Mouse (Mus musculus): ENCODE data around the gene Hist1h2ai.
"Not testable (repeated sequence)": the region's sequence is repeated elsewhere in the genome, so short reads cannot be mapped to it uniquely, and the experiment has no call there.

Hist1h2ai gene

GRCm38 (mm10) chr13:21749387-21750158, 33.4 kb downstream of the Hist1h2ai start:
- no peak for TF ChIP-seq POU5F1 (IDR thresholded peaks at IDR 0.05; ENCODE audit: borderline replicate concordance, low read length)
- TF ChIP-seq NANOG (IDR thresholded peaks at IDR 0.05; ENCODE audit: borderline replicate concordance, low read length), result no peak
- no peak for TF ChIP-seq CTCF (conservative IDR thresholded peaks at IDR 0.05; ENCODE audit: low read length)
- H3K4me3 ChIP-seq (replicated peaks; ENCODE audit: low read length), result peak overlapping the region; percentile 77
- H3K27me3 ChIP-seq (ENCODE audit: insufficient read depth, low read length), result no peaks in the 10 kb centered on the region
- no peaks in the 10 kb centered on the region for H3K9me3 ChIP-seq (ENCODE audit: low read length)
- peaks cover 6% of the 10 kb centered on the region for H3K36me3 ChIP-seq (ENCODE audit: insufficient read depth, low read length)
- H3K4me1 ChIP-seq (replicated peaks; ENCODE audit: low read depth, low read length), result peaks cover 29% of the 10 kb centered on the region

DNA sequence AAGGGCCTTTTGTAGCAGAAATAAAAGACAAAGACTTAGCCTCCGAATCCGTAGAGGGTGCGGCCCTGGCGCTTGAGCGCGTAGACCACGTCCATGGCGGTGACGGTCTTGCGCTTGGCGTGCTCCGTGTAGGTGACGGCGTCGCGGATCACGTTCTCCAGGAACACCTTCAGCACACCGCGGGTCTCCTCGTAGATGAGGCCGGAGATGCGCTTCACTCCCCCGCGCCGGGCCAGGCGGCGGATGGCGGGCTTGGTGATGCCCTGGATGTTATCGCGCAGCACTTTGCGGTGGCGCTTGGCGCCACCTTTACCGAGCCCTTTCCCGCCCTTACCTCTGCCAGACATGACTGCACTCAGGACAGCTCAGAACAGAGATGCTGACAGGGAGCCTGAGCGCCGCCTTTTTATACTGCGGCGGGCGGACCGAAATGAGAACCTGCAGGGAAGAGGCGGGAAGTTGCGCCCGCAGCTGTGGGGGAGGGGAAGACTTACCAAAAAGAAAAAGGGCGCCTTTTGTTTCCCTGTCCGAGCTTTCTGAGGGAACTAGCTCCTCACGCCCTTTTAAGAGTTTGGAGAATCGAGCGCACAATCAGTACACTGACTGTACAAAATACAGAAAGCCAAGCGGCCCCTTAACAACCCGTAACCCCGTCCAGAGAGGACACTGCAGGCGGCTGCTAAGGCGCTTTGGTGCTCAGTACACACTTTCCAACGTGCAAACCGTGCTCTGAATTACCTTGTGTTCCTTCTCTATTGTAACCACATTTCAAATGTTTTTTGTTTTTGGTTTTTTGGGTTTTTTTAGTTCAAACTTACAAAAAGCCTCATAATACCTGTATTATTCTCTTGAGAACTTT, 34.2 kb downstream of the Hist1h2ai start, which contains the start of gene Hist1h4k:
TSS of gene Hist1h4k (minus strand) at position 347 of the 859 bp plus-strand sequence.
- H3K4me3 ChIP-seq (replicated peaks; ENCODE audit: low read length), result peak within 1 kb of the TSS; percentile 77
- H3K27me3 ChIP-seq (ENCODE audit: insufficient read depth, low read length); H3K36me3 ChIP-seq (ENCODE audit: insufficient read depth, low read length); H3K9me3 ChIP-seq (ENCODE audit: low read length): not testable (repeated sequence)
- H3K4me1 ChIP-seq (replicated peaks; ENCODE audit: low read depth, low read length), result peaks cover 33% of the 10 kb centered on the region

DNA sequence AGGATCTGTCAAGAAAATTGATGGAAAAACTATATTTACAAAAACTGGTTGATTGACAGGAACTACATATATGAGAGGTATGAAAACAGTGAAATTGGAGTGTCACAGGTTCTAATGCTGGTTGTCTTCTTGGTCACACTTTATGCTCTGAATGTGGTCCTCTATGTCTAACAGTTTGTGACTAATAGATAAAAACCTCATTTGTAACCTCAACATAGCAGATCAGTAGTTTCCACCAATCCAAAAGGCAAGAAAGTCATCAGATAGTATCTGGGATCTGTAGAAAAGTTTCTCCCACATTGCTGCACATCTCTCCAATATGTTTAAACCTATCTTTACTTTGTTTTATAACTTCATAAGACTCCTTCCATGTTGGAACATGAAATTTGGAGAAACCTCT, 35.2 kb downstream of the Hist1h2ai start:
- peaks cover 39% of the 10 kb centered on the region for H3K4me1 ChIP-seq (replicated peaks; ENCODE audit: low read depth, low read length)
- no peaks in the 10 kb centered on the region for H3K27me3 ChIP-seq (ENCODE audit: insufficient read depth, low read length)
- peaks cover 6% of the 10 kb centered on the region for H3K36me3 ChIP-seq (ENCODE audit: insufficient read depth, low read length)
- no peak overlapping the region for H3K4me3 ChIP-seq (replicated peaks; ENCODE audit: low read length)
- TF ChIP-seq CTCF (conservative IDR thresholded peaks at IDR 0.05; ENCODE audit: low read length), result no peak
- no peak for TF ChIP-seq NANOG (IDR thresholded peaks at IDR 0.05; ENCODE audit: borderline replicate concordance, low read length)
- no peak for TF ChIP-seq POU5F1 (IDR thresholded peaks at IDR 0.05; ENCODE audit: borderline replicate concordance, low read length)
- no peaks in the 10 kb centered on the region for H3K9me3 ChIP-seq (ENCODE audit: low read length)

DNA sequence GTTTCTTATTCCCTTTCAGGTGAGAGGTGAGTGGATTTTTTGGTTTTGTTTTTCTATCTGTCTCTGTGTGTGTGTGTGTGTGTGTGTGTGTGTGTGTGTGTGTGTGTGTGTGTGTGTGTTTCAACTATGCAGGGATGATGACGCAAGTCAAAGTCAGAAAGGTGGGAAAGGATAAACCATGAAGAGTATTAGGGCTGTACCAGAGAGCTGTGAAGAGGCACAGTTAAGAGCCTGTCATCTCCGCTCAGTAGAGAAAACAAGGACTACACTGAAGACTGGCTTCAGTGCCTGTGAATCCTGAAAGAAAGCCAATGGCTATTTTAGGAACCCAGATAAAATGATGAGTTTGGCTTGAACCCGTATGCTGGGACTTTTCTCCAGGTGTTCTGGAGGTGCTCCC, 35.6 kb downstream of the Hist1h2ai start:
- Histone ChIP-seq H3K4me3 (replicated peaks; ENCODE audit: low read length) (no peak overlapping the region), H3K4me1 (replicated peaks; ENCODE audit: low read depth, low read length) (peaks cover 39% of the 10 kb centered on the region), H3K9me3 (ENCODE audit: low read length) (no peaks in the 10 kb centered on the region), H3K36me3 (ENCODE audit: insufficient read depth, low read length) (peaks cover 6% of the 10 kb centered on the region), H3K27me3 (ENCODE audit: insufficient read depth, low read length) (no peaks in the 10 kb centered on the region)
- TF ChIP-seq POU5F1 (IDR thresholded peaks at IDR 0.05; ENCODE audit: borderline replicate concordance, low read length) (no peak), NANOG (IDR thresholded peaks at IDR 0.05; ENCODE audit: borderline replicate concordance, low read length) (no peak), CTCF (conservative IDR thresholded peaks at IDR 0.05; ENCODE audit: low read length) (no peak)

- Histone ChIP-seq H3K4me3 (replicated peaks; ENCODE audit: low read length) (peak overlapping the region; percentile 69), H3K9me3 (ENCODE audit: low read length) (no peaks in the 10 kb centered on the region), H3K27me3 (ENCODE audit: insufficient read depth, low read length) (no peaks in the 10 kb centered on the region), H3K4me1 (replicated peaks; ENCODE audit: low read depth, low read length) (peaks cover 37% of the 10 kb centered on the region), H3K36me3 (ENCODE audit: insufficient read depth, low read length) (peaks cover 3% of the 10 kb centered on the region)
- TF ChIP-seq POU5F1 (IDR thresholded peaks at IDR 0.05; ENCODE audit: borderline replicate concordance, low read length) (no peak), NANOG (IDR thresholded peaks at IDR 0.05; ENCODE audit: borderline replicate concordance, low read length) (no peak), CTCF (conservative IDR thresholded peaks at IDR 0.05; ENCODE audit: low read length) (no peak)
These were observed 36.1 kb downstream of the Hist1h2ai start for GRCm38 (mm10) chr13:21752356-21752755.

DNA sequence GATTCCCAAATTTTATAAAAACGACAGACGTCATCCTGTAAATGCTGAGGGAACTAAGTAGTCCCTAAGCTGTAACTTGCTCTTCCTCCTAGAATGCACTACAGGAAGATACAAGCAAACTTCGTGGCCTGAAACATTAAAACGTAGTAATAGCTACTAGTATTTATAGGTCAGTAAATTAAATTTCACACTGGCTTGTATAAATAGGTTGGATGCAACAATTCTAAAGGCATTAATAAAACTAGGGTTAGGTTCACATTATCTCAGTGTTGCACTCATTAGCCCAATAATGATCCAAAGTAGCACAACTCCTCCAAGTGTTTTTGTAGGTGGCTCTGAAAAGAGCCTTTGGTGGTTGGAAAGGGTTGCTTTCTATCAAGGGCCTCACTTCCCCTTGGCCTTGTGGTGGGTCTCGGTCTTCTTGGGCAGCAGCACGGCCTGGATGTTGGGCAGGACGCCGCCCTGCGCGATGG, 36.9 kb downstream of the Hist1h2ai start:
- peaks cover 34% of the 10 kb centered on the region for H3K4me1 ChIP-seq (replicated peaks; ENCODE audit: low read depth, low read length)

DNA sequence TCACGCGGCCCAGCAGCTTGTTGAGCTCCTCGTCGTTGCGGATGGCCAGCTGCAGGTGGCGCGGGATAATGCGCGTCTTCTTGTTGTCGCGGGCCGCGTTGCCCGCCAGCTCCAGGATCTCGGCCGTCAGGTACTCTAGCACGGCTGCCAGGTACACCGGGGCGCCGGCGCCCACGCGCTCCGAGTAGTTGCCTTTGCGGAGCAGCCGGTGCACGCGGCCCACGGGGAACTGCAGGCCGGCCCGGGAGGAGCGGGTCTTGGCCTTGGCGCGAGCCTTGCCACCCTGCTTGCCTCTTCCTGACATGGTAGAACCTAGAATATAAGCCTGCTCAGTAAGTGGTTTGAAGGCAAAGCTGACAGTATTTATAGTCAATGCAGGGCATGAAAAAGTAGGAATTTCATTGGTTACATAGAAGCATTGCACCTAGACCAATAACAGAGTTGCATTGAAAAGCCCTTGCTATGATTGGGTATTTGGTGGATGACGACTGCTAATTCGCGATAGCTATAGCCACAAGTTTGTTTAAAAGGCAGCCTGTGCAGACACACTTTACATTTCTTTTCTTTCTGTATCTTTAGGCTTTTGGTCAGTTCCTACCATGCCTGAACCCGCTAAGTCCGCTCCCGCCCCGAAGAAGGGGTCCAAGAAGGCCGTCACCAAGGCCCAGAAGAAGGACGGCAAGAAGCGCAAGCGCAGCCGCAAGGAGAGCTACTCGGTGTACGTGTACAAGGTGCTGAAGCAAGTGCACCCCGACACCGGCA, 37.5 kb downstream of the Hist1h2ai start, which contains the start of the genes Hist1h2ak and Hist1h2bn:
TSS of gene Hist1h2ak (minus strand) at position 304 of the 762 bp plus-strand sequence.
TSS of gene Hist1h2bn (plus strand) at position 600 of the 762 bp plus-strand sequence.
- H3K36me3 ChIP-seq (ENCODE audit: insufficient read depth, low read length); H3K9me3 ChIP-seq (ENCODE audit: low read length); H3K27me3 ChIP-seq (ENCODE audit: insufficient read depth, low read length): not testable (repeated sequence)
- H3K4me1 ChIP-seq (replicated peaks; ENCODE audit: low read depth, low read length), result peaks cover 29% of the 10 kb centered on the region
- peak within 1 kb of the TSS; percentile 69 for H3K4me3 ChIP-seq (replicated peaks; ENCODE audit: low read length)

More for the DNA sequence above, 36.9 kb downstream of the Hist1h2ai start:
- Histone ChIP-seq H3K27me3 (ENCODE audit: insufficient read depth, low read length) (no peaks in the 10 kb centered on the region), H3K9me3 (ENCODE audit: low read length) (no peaks in the 10 kb centered on the region), H3K36me3 (ENCODE audit: insufficient read depth, low read length) (no peaks in the 10 kb centered on the region; the same call in 1 of the 2 replicates), H3K4me3 (replicated peaks; ENCODE audit: low read length) (peak overlapping the region; percentile 69)
- TF ChIP-seq POU5F1 (IDR thresholded peaks at IDR 0.05; ENCODE audit: borderline replicate concordance, low read length) (no peak), CTCF (conservative IDR thresholded peaks at IDR 0.05; ENCODE audit: low read length) (no peak), NANOG (IDR thresholded peaks at IDR 0.05; ENCODE audit: borderline replicate concordance, low read length) (no peak)

DNA sequence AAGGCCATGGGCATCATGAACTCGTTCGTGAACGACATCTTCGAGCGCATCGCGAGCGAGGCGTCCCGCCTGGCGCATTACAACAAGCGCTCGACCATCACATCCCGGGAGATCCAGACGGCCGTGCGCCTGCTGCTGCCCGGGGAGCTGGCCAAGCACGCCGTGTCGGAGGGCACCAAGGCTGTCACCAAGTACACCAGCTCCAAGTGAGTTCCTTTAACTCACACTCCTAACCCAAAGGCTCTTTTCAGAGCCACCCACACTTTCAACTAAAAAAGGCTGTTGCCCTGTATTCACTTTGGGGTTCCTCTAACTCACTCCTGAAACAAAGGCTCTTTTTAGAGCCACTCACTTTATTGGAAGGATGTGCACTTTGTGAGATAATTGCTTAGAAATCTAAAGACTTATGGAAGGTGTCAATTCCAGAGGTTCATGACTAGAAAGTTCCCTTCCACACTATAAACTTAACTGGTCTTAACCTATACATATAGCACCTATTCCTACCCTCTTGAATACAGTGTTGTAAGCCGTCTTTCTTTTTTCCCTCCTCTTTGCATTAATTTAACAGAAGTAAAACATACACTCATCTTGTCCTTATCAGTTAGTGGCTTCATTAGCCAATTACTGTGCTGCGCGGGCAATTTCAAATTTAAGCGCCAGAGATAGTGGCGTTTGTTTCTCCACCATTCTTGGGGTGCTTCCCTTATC, 38.2 kb downstream of the Hist1h2ai start:
- not testable (repeated sequence) for H3K36me3 ChIP-seq (ENCODE audit: insufficient read depth, low read length); H3K27me3 ChIP-seq (ENCODE audit: insufficient read depth, low read length); H3K9me3 ChIP-seq (ENCODE audit: low read length)
- Histone ChIP-seq H3K4me1 (replicated peaks; ENCODE audit: low read depth, low read length) (peaks cover 25% of the 10 kb centered on the region), H3K4me3 (replicated peaks; ENCODE audit: low read length) (peak overlapping the region; percentile 63)
